Mouse (Mus musculus) urinary bladder, adult 2 months (tissue): ENCODE results near the gene Dusp23. TPM values are rescaled to one million over a fixed set of nuclear protein-coding genes. Genes with fewer than 3 reads are reported as not detected.
A peak's percentile ranks its signal among the peaks of the same experiment; 100 is the strongest.

Experiments used
- DNase-seq: peaks from one replicate; pipeline ENCODE4 v3.0.0; 2022; ENCODE audit warnings: low spot score
- polyA plus RNA-seq: library from polyadenylated mRNA; depleted of rRNA; stranded (reverse); fragments of >200 nt; gene quantifications from 2 replicates; pipeline ENCODE4 v1.2.3, GENCODE M21; 2012

Gene Dusp23
- polyA plus RNA-seq, 1 experiment = 20.3 TPM

- DNase-seq = no peak
These were observed 9.2 kb downstream of the Dusp23 start for GRCm38 (mm10) chr1:172623599-172623998.

- DNase-seq = peak; percentile 60
These were observed 13.5 kb downstream of the Dusp23 start for GRCm38 (mm10) chr1:172619235-172619634.

DNA sequence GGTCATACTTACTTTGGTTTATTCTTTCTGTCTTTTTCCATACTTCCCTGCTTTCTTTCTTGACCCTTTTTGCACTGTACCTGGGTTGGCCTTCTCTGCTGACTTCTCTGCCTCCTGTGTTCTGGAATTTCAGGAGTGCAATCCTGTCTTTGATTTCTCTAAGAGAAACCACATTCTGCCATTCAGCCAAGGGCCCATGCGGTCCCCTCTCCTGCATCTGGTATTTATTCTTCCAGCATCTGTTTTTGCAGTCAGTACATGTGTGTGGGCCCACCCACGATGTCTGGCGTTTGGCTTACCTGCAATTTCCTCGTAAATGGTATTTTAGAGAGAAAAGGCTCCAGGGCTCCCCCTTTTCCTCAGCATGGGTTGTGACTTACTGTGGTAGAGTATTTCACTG lies 14.6 kb downstream of the Dusp23 start:
- no peak for DNase-seq

DNA sequence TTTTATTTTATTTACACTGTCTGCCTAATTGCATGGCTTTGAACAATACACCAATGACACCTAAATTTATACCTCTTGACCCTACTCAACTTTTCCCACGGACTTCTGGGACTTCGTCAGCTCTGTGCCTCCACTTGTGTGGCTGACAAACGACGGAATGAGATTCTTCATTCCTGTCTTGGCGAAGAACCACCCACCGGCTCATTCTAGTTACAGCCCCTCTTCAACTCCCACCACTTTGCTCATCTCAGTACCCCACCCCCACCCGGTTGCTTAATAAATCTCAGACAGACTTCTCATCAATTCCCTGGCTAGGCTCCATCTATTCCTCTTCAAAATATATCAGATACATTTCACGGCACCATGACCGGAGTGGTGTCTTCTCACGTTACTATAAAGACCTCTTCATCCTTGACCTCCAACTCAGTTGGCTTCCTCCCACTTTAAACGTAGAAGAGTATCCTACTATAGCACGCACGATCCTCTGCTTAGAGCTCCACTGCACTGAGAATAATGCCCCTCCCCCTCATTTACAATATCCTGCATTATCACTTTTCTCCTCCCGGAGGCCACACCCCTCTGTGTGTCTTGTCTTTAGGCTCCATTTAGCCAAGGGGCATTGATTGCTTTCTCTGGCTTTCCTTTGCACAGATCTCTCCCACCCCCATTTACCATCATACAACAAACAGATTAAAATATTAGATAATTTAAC lies 15.2 kb downstream of the Dusp23 start:
- no peak for DNase-seq

DNA sequence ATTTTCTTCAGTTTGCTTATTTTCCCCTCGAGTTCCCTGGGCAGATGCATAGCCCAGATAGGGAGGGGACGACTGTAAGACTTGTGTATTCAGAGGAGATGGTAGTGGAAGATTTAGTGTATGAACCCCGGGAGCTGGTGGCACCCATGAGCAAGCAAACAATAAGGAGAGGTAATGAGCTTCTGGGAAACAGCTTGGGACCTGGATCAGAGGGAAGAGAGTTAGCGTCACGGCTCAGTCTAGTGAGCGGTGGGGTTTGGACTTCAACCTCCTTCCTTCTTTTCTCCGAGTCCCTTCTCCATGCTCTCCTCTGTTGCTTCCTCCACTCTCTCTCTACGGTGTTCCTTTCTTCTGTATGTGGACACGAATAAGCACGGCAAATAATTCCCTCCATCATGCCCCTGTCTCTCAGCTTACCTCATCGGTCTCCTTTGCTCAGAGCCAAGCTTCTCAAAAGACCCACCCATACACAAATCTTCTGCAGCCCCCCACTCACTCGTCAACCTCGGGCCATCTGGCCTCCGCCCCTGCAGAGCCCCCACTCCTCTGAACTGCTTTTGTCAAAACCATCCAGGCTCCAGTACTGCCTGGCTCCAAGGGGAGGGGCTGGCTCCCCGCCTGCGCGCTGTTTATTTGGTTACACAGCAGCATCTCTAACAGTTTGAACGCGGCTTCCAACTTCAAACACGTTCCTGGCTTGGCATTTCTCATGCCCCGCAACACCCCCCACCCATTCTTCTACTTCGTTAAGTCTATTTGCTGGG lies 16.0 kb downstream of the Dusp23 start:
- DNase-seq = no peak

GRCm38 (mm10) chr1:172615412-172615811 lies 17.4 kb downstream of the Dusp23 start:
- DNase-seq = no peak

DNA sequence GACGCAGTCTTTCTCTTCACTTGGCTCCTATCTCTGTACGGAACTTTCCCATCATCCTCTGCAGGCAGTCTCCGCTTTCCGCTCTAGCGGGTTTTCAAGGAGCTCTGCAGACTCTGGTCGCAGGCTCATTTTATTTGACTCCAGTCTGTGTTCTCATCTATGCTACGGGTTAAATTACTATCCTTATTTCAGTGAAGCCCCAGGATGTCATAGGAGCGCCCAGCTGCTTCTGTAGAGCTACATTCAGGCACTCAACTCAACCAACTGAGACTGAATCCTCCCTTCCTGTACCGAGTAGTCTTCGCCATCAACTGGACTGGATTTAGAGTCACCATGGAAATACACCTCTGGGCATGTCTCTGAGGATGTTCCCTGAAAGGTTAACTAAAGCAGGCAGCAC lies 18.1 kb downstream of the Dusp23 start:
- DNase-seq = no peak

- no peak for DNase-seq
These were observed 20.0 kb downstream of the Dusp23 start for GRCm38 (mm10) chr1:172612745-172613144.

DNA sequence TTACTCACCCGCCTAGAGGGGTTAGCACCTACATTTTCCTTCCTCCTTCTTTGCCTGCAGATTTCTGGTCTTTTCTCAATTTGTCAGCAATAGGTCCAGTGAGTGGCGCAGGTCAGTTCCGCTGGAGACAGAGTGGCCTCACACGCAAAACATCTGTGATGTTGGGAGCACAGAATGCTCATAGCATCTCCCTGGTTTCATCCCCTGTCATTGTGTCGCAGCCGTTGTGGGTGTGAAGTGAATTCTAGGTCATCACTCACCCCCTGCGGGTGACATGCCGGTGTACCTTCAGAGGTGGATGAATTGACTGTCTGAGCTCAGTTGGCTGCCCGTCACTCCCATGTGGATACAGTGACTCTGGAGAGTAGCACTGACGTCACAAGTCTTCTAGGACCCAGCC lies 21.5 kb downstream of the Dusp23 start:
- no peak for DNase-seq

GRCm38 (mm10) chr1:172602326-172602725 lies 30.4 kb downstream of the Dusp23 start, which contains the start of gene Fcrl6:
Gene Fcrl6, minus strand, starts transcription at chr1:172602551.
- DNase-seq = no peak

GRCm38 (mm10) chr1:172594495-172594894 lies 38.3 kb downstream of the Dusp23 start:
- DNase-seq = no peak

GRCm38 (mm10) chr1:172593956-172594355 lies 38.8 kb downstream of the Dusp23 start:
- no peak for DNase-seq

GRCm38 (mm10) chr1:172593321-172593720 lies 39.4 kb downstream of the Dusp23 start:
- no peak for DNase-seq

- no peak for DNase-seq
These were observed 42.4 kb downstream of the Dusp23 start, which contains the start of gene Slamf8 for GRCm38 (mm10) chr1:172590385-172590784. Gene Slamf8, minus strand, starts transcription at chr1:172590568.

GRCm38 (mm10) chr1:172585612-172586567 lies 46.9 kb downstream of the Dusp23 start:
- DNase-seq = no peak

- DNase-seq = no peak
These were observed 47.7 kb downstream of the Dusp23 start for GRCm38 (mm10) chr1:172585026-172585425.

DNA sequence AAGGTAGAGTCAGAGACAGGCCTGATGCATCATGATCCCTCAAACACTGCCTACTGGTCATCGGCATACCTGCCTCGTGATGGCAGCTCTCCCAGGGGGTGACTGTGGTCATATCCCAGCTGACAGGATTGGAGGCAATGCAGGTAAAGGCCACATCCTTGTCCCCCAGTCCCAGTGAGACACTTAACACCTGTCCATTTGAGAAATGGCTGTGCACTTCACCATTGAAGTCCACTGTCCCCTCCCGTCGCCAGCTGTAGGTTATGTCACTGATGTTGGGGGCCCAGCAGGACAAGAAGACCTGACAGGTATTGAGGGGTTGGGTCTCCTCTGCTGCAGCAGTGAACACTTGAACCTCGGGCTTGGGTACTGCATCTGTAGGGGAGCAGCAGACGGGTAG lies 48.5 kb downstream of the Dusp23 start:
- no peak for DNase-seq

DNA sequence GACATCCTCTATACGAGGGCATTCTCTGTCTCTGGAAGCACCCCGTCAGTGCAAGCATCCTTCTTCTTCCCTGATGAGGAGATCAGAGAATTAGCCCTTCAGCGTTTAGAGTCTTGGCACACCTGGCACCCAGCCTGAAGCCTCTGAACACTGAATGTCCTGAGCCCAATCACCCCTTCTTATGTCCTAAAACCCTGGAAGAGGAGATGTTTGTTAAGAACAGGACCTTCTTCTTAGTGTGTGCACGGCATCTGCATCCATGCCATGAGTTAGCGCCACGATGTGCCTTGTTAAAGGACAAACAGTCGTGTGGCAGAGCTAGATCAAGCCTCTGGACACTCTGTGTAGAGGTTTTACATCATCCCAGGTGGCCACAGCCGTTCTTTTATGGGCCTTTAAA lies 50.3 kb downstream of the Dusp23 start:
- no peak for DNase-seq
